Mouse (Mus musculus): Measurements from ENCODE around the gene Mbip. TPM values are rescaled to one million over a fixed set of nuclear protein-coding genes. Genes with fewer than 3 reads are reported as not detected.

The Mbip gene
- total RNA-seq (2021) = 10 to 100 TPM; 25.6 to 29.2 TPM
- long read RNA-seq, experiment 1, transcript Mbip-201 (9 exons, 1,512 nt) = major isoform, 9 of 19 reads
- long read RNA-seq, experiment 1, partial matches to known transcripts = 2 of 19 reads
- long read RNA-seq, experiment 1, other reads (novel, unspliced or antisense) = 8 of 19 reads
- long read RNA-seq, experiment 2, transcript Mbip-201 (9 exons, 1,512 nt) = major isoform, 11 of 24 reads
- long read RNA-seq, experiment 2, partial matches to known transcripts = 1 of 24 reads
- long read RNA-seq, experiment 2, other reads (novel, unspliced or antisense) = 12 of 24 reads

DNA sequence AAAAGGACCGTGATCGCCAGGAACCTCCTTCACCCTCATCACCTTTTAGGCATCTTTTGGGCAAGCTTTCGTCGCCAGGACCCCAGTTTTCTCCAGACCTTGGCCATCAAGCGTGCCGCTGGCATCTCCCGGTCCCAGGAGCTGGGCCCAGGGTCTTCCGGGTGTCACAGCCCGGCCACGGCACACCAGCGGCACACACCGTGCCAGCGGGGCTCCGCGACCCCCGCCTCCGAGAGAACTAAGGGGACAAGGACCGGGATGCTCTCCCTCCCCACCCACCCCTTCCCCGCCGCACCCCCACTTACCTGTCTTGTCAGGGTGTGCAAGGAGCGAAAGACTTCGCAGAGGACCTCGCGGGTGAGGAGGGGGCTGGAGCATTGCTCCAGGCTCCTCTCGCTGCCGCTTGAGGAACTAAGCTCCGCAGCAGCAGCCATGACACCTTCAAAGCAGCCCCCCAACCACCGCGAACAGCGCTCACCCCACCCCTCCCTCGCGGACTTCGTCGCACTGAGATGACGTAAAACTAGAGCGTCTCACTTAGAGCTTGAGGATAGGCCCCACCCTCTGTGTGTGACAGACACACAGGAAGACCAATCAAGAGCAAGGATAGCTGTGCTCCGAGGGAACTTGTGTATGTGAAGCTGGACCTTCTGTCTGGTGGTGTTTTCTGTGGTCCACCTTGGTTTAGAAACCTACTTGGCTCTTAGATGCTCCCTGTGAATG, at the start of gene Mbip:
Gene Mbip (minus strand): TSS at position 528 of the 723 bp plus-strand sequence.
- peak; percentile 89 to 96 for DNase-seq (ENCODE audit: low spot score in 2 of 2)

GRCm38 (mm10) chr12:56387647-56388205, 42.0 kb upstream of the Mbip start:
- no peak for DNase-seq (ENCODE audit: low spot score in 2 of 2)

DNA sequence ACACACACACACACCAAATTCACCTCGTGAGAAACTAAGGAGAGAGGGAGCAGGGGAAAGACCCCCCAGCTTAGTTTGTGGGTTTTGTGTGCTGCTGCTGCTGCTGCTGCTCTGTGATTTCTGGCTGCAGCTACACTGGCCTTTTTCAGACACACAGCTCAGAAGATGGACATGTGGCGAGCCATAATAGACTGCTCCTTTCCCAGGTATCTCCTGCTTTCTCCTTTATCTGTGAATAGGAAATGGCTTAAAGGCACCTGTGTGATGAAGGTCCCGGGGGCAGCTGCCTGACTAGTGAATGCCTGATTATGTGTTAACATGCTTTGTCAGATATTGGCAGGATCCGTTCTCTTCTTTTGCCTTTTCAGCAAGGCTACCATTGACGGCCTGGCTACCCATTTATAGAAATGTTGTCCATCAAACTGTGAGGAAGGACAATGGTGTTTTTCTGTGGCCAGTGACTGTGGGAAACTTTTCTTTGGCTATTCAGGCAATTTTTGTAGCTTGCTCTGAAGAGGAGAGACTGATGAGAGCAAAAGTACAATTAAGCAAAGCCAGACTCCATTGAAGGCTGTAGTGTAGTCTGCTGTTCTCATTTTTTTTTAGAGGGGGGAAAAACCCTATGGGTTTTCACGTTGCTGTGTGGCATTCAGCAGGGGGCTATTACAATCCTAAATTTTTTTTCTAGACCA, 41.4 kb upstream of the Mbip start:
- no peak for DNase-seq (ENCODE audit: low spot score in 2 of 2)

GRCm38 (mm10) chr12:56344771-56345314, 851 bp downstream of the Mbip start:
- no peak for DNase-seq (ENCODE audit: low spot score in 2 of 2)

- DNase-seq (ENCODE audit: low spot score in 2 of 2) = no peak
Observed at GRCm38 (mm10) chr12:56339295-56340056, 6.2 kb downstream of the Mbip start.

- DNase-seq (ENCODE audit: low spot score in 2 of 2) = no peak
Observed at GRCm38 (mm10) chr12:56333461-56333860, 12.2 kb downstream of the Mbip start.

GRCm38 (mm10) chr12:56332475-56332874, 13.2 kb downstream of the Mbip start:
- DNase-seq (ENCODE audit: low spot score in 2 of 2) = no peak

GRCm38 (mm10) chr12:56327448-56327998, 18.2 kb downstream of the Mbip start:
- DNase-seq (ENCODE audit: low spot score in 2 of 2) = no peak

- no peak for DNase-seq (ENCODE audit: low spot score in 2 of 2)
Observed at GRCm38 (mm10) chr12:56325851-56326250, 19.8 kb downstream of the Mbip start.

GRCm38 (mm10) chr12:56318941-56319340, 26.8 kb downstream of the Mbip start:
- no peak for DNase-seq (ENCODE audit: low spot score in 2 of 2)

GRCm38 (mm10) chr12:56318059-56318458, 27.6 kb downstream of the Mbip start:
- DNase-seq (ENCODE audit: low spot score in 2 of 2) = no peak

DNA sequence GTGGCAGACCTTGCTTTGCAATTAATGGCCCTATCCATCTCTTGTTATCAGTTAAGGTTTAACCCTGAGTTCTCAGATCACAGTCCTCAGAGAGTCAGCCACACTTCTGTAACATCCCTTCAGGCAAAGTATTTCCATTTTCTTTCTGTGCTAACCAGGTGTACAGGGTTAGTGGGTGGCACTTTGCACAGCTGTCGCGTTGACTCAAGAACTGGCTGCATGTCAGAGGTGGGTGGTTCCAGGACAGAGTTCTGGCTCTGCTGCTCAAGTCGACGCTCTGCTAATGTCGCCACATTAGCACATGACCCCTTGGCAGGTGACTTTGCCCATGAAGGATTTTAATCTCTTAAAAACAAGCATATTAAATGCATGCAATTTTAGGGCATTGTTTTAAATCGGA, 39.9 kb downstream of the Mbip start:
- DNase-seq (ENCODE audit: low spot score in 2 of 2) = no peak

DNA sequence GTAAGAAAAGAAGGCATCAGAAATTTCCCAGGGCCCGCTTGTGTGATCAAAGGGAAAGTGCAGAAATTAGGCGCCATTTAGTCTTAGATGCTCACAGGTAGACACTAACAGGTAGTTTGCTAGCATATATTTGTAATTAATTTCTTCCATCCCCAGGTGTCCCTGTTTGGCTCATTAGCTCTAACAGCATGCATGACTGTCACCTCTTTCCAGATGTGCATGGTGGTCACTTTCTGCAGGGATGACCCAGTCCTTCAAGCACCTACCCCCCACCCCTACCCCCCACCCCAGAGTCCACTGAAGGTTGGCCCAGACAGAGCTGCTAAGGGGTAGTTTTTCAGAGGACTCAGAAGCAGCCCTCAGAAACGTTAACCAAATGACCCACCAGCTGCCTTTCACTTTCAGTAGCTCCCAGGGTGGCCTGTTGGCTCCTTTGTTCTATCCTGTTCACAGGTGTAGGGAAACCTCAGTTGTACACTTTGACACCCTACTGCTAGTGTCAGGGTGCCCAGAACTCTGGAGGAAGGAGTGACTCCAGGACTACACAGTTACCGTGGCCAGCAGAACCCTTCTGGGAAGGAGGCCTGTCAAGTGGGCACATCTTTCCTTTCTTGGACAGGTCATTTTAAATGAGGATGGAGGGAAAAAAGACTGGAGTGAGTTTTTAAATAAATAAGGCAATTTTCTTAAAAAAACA, 43.2 kb downstream of the Mbip start:
- DNase-seq (ENCODE audit: low spot score in 2 of 2) = no peak

DNA sequence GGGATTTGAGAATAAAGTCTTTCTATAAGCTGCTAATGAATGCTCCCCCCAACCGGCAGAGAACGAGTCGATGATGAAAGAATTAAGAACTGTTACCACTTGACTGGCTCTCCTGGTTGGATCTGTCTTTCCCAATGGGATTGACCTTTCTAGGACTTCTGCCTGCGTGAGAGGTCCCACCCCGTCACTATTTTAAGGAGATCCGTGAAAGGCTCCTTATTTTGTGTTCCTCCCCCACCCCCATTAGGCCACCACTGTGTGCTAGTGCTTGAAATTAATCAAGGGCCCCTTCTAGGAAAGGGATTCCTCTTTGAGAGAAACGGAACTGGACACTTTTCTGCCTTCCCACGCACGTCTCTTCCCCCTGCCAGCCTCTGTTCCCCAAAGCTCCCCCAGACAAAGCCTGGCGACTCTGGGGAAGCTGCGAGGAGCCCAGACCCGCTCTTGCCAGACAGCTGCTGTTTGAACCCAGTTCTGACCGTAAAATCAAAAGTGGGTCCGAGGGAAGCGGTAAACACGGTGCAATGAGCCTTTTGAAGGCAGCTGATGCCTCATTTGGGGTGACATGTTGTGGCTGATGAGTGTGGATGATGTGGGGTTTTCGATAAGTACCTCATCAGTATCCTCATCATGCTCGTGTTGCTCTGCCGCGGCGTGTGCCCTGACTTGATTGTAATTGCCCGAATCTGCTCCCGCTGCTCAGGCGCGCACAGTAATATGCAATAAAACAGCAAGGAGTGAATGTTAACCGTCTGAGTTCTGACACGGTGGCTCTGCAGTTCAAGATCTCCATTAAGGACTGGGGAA, 44.0 kb downstream of the Mbip start:
- DNase-seq (ENCODE audit: low spot score in 2 of 2) = no peak

- DNase-seq (ENCODE audit: low spot score in 2 of 2) = no peak
Observed at GRCm38 (mm10) chr12:56299610-56300009, 46.1 kb downstream of the Mbip start.

GRCm38 (mm10) chr12:56298919-56299318, 46.8 kb downstream of the Mbip start:
- DNase-seq (ENCODE audit: low spot score in 2 of 2) = no peak

DNA sequence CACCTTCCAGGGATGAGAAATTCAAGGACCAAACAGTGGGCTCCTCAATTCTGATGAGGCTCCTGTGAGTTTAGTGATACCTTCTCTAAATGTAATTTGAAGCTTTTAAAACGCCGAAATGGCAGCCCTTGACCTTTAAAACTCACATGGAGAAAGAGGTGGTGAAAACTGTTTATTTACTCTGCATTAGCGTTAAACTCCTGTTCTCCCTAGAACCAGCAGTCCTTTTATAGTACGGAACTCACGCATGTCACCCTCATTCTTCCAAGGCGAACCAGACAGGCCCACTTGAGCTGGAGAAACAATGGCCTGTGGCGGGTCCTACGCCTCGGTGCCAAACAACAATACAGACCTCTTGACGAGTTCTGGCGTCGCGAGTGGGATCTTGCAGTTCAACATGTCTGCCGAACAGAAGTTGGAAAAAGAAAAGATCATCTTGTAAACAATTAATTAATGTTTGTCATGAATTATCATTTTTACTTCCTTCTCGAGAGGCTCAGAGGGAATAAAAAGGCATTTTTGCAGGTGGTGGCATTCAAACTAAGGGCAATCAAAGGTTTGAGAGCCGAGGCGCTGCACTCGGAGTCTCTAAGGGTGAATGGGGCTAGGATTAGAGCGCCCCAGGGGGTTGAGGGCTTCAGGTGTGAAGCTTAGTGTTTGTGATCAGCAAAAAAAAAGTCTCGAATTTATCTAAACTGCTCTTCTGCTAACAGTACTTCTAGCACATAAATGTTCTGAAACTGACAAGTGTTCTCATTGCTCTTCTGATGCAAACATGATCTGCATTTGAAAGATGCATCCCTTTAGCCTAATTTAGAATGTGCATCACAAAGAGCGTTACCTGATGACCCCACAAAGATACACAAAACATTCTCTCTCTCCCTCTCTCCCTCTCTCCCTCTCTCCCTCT, 47.5 kb downstream of the Mbip start:
- no peak for DNase-seq (ENCODE audit: low spot score in 2 of 2)

DNA sequence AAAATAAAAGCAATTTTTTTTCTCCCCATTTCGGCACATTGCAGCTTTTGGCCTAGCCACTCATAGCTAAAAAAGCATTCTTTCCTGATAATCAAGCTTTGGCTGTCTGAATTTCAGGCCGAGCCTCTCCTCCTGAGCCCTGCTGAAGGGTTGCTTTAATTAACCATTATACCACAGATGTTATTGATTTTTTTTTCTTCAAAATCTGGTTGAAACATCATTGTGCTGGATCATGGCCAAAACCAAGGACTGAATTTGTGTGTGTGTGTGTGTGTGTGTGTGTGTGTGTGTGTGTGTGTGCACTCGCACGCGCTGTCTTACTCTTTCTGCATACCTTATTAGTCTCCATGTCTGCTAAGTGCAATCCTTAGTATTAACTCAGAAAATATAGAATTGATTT, 48.6 kb downstream of the Mbip start:
- no peak for DNase-seq (ENCODE audit: low spot score in 2 of 2)

All from adrenal gland, postnatal 4 days (tissue).